Mouse (Mus musculus) E14TG2a.4 (cell line): ENCODE measurements around the gene Slc12a3.

Experiments
- H3K27me3 ChIP-seq: 2 replicates; pipeline ENCODE4 v1.6.1; 2014; ENCODE audit warnings: low read length, control low read depth; ENCODE audit not compliant: insufficient read depth
- H3K36me3 ChIP-seq: 2 replicates; pipeline ENCODE4 v1.6.1; 2014; ENCODE audit warnings: low read length, control low read depth; ENCODE audit not compliant: insufficient read depth
- H3K4me1 ChIP-seq: replicated peaks from 2 replicates; pipeline ENCODE4 v1.6.1; 2014; ENCODE audit warnings: low read depth, low read length, control low read depth
- H3K4me3 ChIP-seq: replicated peaks from 2 replicates; pipeline ENCODE4 v1.5.1; 2014; ENCODE audit warnings: mild to moderate bottlenecking, low read length
- H3K9me3 ChIP-seq: 2 replicates; pipeline ENCODE4 v1.6.1; 2014; ENCODE audit warnings: low read length, control low read depth
- CTCF ChIP-seq: conservative IDR thresholded peaks from 2 replicates; pipeline ENCODE4 v1.5.1; 2014; ENCODE audit warnings: low read length
- NANOG ChIP-seq: IDR thresholded peaks from 2 replicates; pipeline ENCODE4 v1.6.1; 2014; ENCODE audit warnings: borderline replicate concordance, low read length, mixed read lengths
- POU5F1 ChIP-seq: IDR thresholded peaks from 2 replicates; pipeline ENCODE4 v1.6.1; 2014; ENCODE audit warnings: low read length, borderline replicate concordance

Gene Slc12a3

GRCm38 (mm10) chr8:94375551-94375991, 46.6 kb downstream of the Slc12a3 start:
- Histone ChIP-seq H3K27me3 (peaks cover 12% of the 10 kb centered on the region), H3K4me3 (no peak overlapping the region), H3K4me1 (no peaks in the 10 kb centered on the region; the same call in 1 of the 2 replicates), H3K36me3 (no peaks in the 10 kb centered on the region), H3K9me3 (peaks cover 33% of the 10 kb centered on the region)
- TF ChIP-seq NANOG (no peak), CTCF (no peak), POU5F1 (no peak)

GRCm38 (mm10) chr8:94376176-94376575, 47.2 kb downstream of the Slc12a3 start:
- no peaks in the 10 kb centered on the region; the same call in 1 of the 2 replicates for H3K4me1 ChIP-seq
- H3K36me3 ChIP-seq, result no peaks in the 10 kb centered on the region
- H3K27me3 ChIP-seq, result peaks cover 12% of the 10 kb centered on the region
- TF ChIP-seq CTCF, result no peak
- TF ChIP-seq NANOG, result no peak
- no peak for TF ChIP-seq POU5F1
- peaks cover 27% of the 10 kb centered on the region for H3K9me3 ChIP-seq
- H3K4me3 ChIP-seq, result no peak overlapping the region

GRCm38 (mm10) chr8:94376580-94376979, 47.6 kb downstream of the Slc12a3 start:
- TF ChIP-seq NANOG, result no peak
- no peak for TF ChIP-seq POU5F1
- TF ChIP-seq CTCF, result no peak
- Histone ChIP-seq H3K27me3 (peaks cover 12% of the 10 kb centered on the region), H3K36me3 (no peaks in the 10 kb centered on the region), H3K9me3 (peaks cover 23% of the 10 kb centered on the region), H3K4me3 (no peak overlapping the region), H3K4me1 (no peaks in the 10 kb centered on the region; the same call in 1 of the 2 replicates)

DNA sequence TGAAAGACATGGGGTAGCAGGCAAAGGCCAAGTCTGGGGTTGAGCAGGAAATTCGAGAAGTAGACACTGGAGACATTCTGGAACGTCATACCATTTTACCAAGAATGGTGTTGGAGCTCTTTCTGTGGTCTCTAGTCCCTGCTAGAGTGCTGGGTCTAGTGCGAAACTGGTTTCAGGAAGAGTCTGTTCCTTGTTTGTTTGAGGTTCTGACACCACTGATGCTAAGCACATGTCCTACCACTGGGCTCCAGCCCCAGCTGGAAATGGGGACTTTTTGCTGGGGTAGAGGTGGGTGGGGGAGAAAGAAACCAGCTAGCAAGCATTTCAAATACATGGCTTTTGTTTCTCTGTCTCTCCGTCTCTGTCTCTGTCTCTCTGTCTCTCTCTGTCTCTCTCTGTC, 48.0 kb downstream of the Slc12a3 start:
- Histone ChIP-seq H3K36me3 (no peaks in the 10 kb centered on the region), H3K9me3 (peaks cover 18% of the 10 kb centered on the region), H3K4me1 (no peaks in the 10 kb centered on the region; the same call in 1 of the 2 replicates), H3K4me3 (no peak overlapping the region), H3K27me3 (peaks cover 14% of the 10 kb centered on the region)
- TF ChIP-seq POU5F1, result no peak
- no peak for TF ChIP-seq CTCF
- TF ChIP-seq NANOG, result no peak

DNA sequence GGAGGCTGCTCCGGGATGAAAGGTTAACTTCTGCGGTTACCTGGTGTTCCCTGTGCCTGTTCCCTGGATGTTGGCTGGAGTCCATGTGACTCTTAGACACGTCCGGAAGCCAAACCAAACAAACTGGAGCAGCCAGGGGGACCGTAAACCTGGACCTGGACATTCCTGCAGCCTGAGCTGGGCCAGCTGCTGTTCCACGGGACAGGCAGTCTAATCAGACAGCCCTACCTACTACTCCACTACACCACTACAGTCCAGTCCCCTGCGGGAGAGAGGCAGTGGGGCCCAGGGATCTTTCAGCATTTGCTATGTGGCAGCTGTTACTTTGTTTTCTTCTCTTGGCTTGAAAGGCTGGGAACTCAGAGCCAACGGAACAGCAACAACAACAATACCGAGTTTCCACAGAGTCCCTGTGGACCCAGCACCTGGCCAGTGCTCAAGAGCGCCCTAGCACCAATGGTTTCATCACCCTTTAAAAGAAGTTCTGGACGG, 48.8 kb downstream of the Slc12a3 start:
- no peak overlapping the region for H3K4me3 ChIP-seq
- TF ChIP-seq POU5F1 (no peak), NANOG (no peak), CTCF (no peak)
- H3K36me3 ChIP-seq, result no peaks in the 10 kb centered on the region
- no peaks in the 10 kb centered on the region; the same call in 1 of the 2 replicates for H3K4me1 ChIP-seq
- peaks cover 11% of the 10 kb centered on the region for H3K9me3 ChIP-seq
- H3K27me3 ChIP-seq, result peaks cover 14% of the 10 kb centered on the region

DNA sequence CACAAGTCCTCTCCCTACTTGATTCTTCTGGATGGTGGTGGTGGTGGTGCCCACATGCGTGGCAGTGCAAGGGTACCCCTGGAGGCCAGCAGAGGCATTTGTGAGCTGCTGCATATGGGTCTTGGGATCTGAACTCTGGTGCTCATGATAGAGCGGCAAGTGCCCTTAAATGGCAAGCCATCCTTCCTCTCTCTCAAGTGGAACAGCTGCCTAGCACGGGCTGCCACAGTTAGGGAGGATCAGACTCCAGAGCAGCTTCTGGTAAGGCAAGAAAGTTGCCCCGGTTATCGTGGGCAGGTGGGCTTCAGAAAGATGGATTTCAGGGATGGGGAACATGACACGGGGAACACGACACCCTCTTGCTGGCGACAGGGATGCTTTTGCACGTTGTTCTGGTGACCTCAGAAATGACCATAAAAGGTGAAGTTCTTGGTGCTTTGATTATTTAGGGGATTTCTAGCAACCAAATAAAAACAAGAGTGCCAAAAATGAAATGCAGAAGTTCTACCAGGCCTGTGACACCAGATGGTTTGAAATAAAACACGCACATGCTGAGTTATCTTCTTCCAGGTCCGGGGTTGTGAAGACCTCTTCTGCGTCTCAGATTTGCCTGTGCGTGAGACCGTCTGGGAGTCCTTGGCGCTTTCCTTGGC, 49.9 kb downstream of the Slc12a3 start:
- Histone ChIP-seq H3K9me3 (no peaks in the 10 kb centered on the region), H3K36me3 (no peaks in the 10 kb centered on the region), H3K4me3 (no peak overlapping the region), H3K4me1 (no peaks in the 10 kb centered on the region; the same call in 1 of the 2 replicates), H3K27me3 (peaks cover 15% of the 10 kb centered on the region)
- TF ChIP-seq POU5F1 (no peak), CTCF (no peak), NANOG (no peak)

- Histone ChIP-seq H3K4me1 (no peaks in the 10 kb centered on the region; the same call in 1 of the 2 replicates), H3K4me3 (no peak overlapping the region), H3K9me3 (0 out of 2 replicates have a peak, but pooled peaks cover 4% of the 10 kb centered on the region), H3K27me3 (peaks cover 22% of the 10 kb centered on the region), H3K36me3 (no peaks in the 10 kb centered on the region)
- TF ChIP-seq NANOG (no peak), CTCF (no peak), POU5F1 (no peak)
Observed at GRCm38 (mm10) chr8:94379686-94380085, 50.7 kb downstream of the Slc12a3 start.

- 0 out of 2 replicates have a peak, but pooled peaks cover 4% of the 10 kb centered on the region for H3K9me3 ChIP-seq
- H3K36me3 ChIP-seq, result peaks cover under 1% of the 10 kb centered on the region; the same call in 1 of the 2 replicates
- peaks cover 14% of the 10 kb centered on the region for H3K27me3 ChIP-seq
- TF ChIP-seq POU5F1, result no peak
- TF ChIP-seq NANOG, result no peak
- TF ChIP-seq CTCF, result no peak
- no peak overlapping the region for H3K4me3 ChIP-seq
- peaks cover 29% of the 10 kb centered on the region for H3K4me1 ChIP-seq
Observed at GRCm38 (mm10) chr8:94384166-94384565, 55.2 kb downstream of the Slc12a3 start.
